Mouse (Mus musculus) gastrocnemius, postnatal 14 days (tissue): ENCODE measurements around the gene Gm11116. TPM values are rescaled to one million over a fixed set of nuclear protein-coding genes. Genes with fewer than 3 reads are reported as not detected.
"Not testable (repeated sequence)": the region's sequence is repeated elsewhere in the genome, so short reads cannot be mapped to it uniquely, and the experiment has no call there.

Source experiments
- DNase-seq: peaks from one replicate; pipeline ENCODE4 v3.0.0; 2021; ENCODE audit warnings: mixed read lengths
- intact Hi-C: fragments of 180-260 bp; cut with DNase I; formaldehyde crosslinking; loops from one replicate; pipeline ENCODE4 v1.15.1; 2025; ENCODE audit warnings: low total_unique reads
- long read RNA-seq, 2 experiments: library from polyadenylated mRNA; stranded (forward); transcript quantifications; one replicate each; pipeline ENCODE4 v2.0.0; 2021
- total RNA-seq, 2 experiments: library from RNA; stranded (reverse); gene quantifications; 2 replicates each; pipeline ENCODE4 v1.2.3; 2021

The Gm11116 gene
- not detected for total RNA-seq
- long read RNA-seq, experiment 1: 0 reads
- long read RNA-seq, experiment 2: 0 reads

DNA sequence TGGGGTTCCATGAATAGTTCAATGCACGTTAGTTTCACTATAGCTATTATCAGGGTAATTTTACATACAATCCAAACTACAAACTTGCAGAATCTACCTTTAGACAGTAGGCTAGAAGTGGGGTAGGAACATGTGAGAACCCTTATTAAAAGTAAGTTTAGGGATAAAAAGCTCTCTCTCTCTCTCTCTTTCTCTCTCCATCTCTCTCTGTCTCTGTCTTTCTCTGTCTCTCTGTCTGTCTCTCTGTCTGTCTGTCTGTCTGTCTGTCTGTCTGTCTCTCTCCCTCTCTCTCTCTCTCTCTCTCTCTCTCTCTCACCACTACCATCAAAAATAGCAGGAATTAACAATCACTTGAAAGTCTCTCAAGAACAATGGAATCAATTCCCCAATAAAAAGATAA lies at the start of gene Gm11116:
Gene Gm11116, minus strand, starts transcription at position 101 of the 400 bp plus-strand sequence.
- intact Hi-C loops: no loop called here
- no peak for DNase-seq

- no peak for DNase-seq
- intact Hi-C loops: no loop called here
Measured at GRCm38 (mm10) chr5:88153999-88154398, 42.7 kb upstream of the Gm11116 start, which contains the start of gene Gm11115. Gene Gm11115, minus strand, starts transcription at chr5:88154099.

GRCm38 (mm10) chr5:88086256-88086655 lies 25.1 kb downstream of the Gm11116 start, which contains the start of gene Smr2:
Gene Smr2, plus strand, starts transcription at chr5:88086556.
- intact Hi-C loops, DNase-seq: not testable (repeated sequence)

Other genes with a start within 250 kb of the Gm11116 start
- gene Odam, start 226.5 kb downstream of the Gm11116 start, total RNA-seq: not detected
- gene Csn3, start 186.0 kb downstream of the Gm11116 start, total RNA-seq: not detected
- gene 2310003L06Rik, start 142.1 kb downstream of the Gm11116 start, total RNA-seq: not detected
- not detected for gene Gm28434, start 142.0 kb downstream of the Gm11116 start, total RNA-seq
- not detected for gene Cabs1, start 132.1 kb downstream of the Gm11116 start, total RNA-seq
- not detected for gene Smr3a, start 109.0 kb downstream of the Gm11116 start, total RNA-seq
- gene Smr2, start 25.0 kb downstream of the Gm11116 start, total RNA-seq: not detected
- not detected for gene Gm11115, start 42.6 kb upstream of the Gm11116 start, total RNA-seq
- not detected for gene Gm7714, start 157.4 kb upstream of the Gm11116 start, total RNA-seq
- gene Prol1, start 205.8 kb upstream of the Gm11116 start, total RNA-seq: not detected